Mouse (Mus musculus): Measurements from ENCODE around the gene Gkn1.

Gene Gkn1

GRCm38 (mm10) chr6:87326932-87327331 lies 23.8 kb downstream of the Gkn1 start:
- 90% methylated on average over 2 of the region's 2 CpGs for WGBS

- 92% methylated on average over 2 of the region's 2 CpGs for WGBS
These were observed 27.4 kb downstream of the Gkn1 start for GRCm38 (mm10) chr6:87323381-87323780.

- 87% methylated on average over 7 of the region's 7 CpGs for WGBS
These were observed 32.1 kb downstream of the Gkn1 start for GRCm38 (mm10) chr6:87318651-87319050.

GRCm38 (mm10) chr6:87316966-87317365 lies 33.8 kb downstream of the Gkn1 start:
- WGBS, result 67% methylated on average over 8 of the region's 8 CpGs

- WGBS, result 73% methylated on average over 4 of the region's 4 CpGs
These were observed 38.0 kb downstream of the Gkn1 start for GRCm38 (mm10) chr6:87312761-87313160.

GRCm38 (mm10) chr6:87304486-87304885 lies 46.3 kb downstream of the Gkn1 start:
- 74% methylated on average over 8 of the region's 8 CpGs for WGBS

GRCm38 (mm10) chr6:87302746-87303145 lies 48.0 kb downstream of the Gkn1 start:
- 75% methylated on average over 5 of the region's 5 CpGs for WGBS

GRCm38 (mm10) chr6:87301991-87302390 lies 48.8 kb downstream of the Gkn1 start:
- 48% methylated on average over 4 of the region's 4 CpGs for WGBS
